Mouse (Mus musculus) forebrain, embryonic 10.5 days (tissue): ENCODE measurements around the gene Prkab2. TPM values are rescaled to one million over a fixed set of nuclear protein-coding genes. Genes with fewer than 3 reads are reported as not detected.

Source experiments
- DNase-seq: peaks from one replicate; pipeline ENCODE4 v3.0.0-alpha.2; 2017; ENCODE audit warnings: low spot score; ENCODE audit errors: extremely low spot score
- H3K27ac ChIP-seq: fragments of 300-500 bp; sonication (generic); 2 replicates; pipeline ENCODE4 v1.5.1; 2016; ENCODE audit warnings: mild to moderate bottlenecking
- H3K27me3 ChIP-seq: fragments of 300-500 bp; sonication (generic); 2 replicates; pipeline ENCODE4 v1.6.1; 2016; ENCODE audit warnings: mild to moderate bottlenecking; ENCODE audit not compliant: poor library complexity, severe bottlenecking
- H3K36me3 ChIP-seq: fragments of 300-500 bp; sonication (generic); replicated peaks from 2 replicates; pipeline ENCODE4 v1.6.1; 2016; ENCODE audit warnings: mild to moderate bottlenecking, moderate library complexity
- H3K4me1 ChIP-seq: fragments of 300-500 bp; sonication (generic); 2 replicates; pipeline ENCODE4 v1.6.1; 2016
- H3K4me3 ChIP-seq: fragments of 300-500 bp; sonication (generic); 2 replicates; pipeline ENCODE4 v1.5.1; 2016; ENCODE audit warnings: mild to moderate bottlenecking, moderate library complexity
- H3K9me3 ChIP-seq: fragments of 300-500 bp; sonication (generic); 2 replicates; pipeline ENCODE4 v1.6.1; 2016; ENCODE audit warnings: mild to moderate bottlenecking, moderate library complexity
- WGBS: fragments of 180-500 bp; shearing (Covaris S2); methylation state at CpG from one replicate; pipeline ENCODE4 v1.1.7; 2016; 5-methylcytosine and 5-hydroxymethylcytosine counted together
- polyA plus RNA-seq: library from polyadenylated mRNA; unstranded; fragments of >200 nt; fragmentation: Nextera tagmentation; extraction: Ambion mirVana; gene quantifications from 2 replicates; pipeline ENCODE4 v1.2.1, GENCODE M21; 2016

Prkab2 gene
- polyA plus RNA-seq, 1 experiment from 2014 or later, result 7.6 TPM

DNA sequence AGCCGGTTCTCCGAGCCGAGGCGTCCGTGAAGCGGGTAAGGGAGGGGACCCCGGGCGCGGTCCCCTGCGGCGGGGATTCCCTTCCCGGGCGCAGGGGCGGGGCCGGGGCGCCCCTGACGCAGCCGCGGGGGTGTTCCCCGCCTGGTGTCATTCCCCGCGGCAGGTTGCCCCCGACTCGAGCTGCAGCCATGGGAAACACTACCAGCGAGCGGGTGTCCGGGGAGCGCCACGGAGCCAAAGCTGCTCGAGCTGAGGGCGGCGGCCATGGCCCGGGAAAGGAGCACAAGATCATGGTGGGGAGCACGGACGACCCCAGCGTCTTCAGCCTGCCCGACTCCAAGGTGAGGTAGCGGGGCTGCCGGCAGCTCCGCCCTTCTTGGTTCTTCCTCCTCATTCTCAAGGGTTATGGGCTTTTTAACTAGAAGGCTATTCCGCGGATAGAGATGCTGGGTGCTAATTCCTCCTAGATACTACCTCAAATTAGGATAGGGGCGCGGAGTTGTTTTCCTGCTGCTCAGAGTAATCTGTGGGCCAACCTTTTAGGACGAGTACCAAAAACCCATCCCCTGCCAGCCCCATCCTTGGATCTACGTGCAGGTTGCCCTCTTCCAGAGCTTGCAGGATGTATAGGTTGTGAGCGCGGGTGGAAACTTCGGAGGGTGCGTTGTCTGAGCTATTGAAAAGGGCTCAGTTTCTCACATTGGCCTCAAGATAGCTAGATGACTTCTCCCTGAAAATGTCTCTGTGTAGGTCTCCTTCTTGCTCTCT lies 617 bp downstream of the Prkab2 start:
- Histone ChIP-seq H3K4me3 (peak overlapping the region; percentile 80), H3K27ac (peak overlapping the region; percentile 86), H3K36me3 (peaks cover 16% of the 10 kb centered on the region), H3K9me3 (no peaks in the 10 kb centered on the region), H3K4me1 (peaks cover 17% of the 10 kb centered on the region), H3K27me3 (no peaks in the 10 kb centered on the region)
- WGBS, result 1% methylated on average over 50 of the region's 50 CpGs
- peak; percentile 16 for DNase-seq

DNA sequence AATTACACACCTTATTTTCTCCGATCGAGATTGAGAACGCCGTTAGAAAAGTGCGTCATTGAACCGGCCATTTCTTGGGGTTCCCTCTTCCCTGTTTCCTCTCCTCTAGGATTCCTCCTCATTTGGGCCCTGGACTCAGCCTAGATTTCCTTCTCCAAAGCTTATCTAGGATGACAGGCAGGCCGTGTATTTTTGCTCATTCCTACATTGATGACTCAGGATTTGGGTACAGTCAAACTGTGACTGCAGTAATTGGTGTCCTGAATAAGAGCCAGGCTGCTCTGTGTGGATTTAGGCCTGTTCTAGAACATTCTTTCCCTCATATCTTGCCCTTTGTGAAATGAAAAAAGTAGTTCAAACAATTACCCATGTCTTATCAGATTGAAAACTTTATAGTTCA lies 1.8 kb downstream of the Prkab2 start:
- H3K27ac ChIP-seq, result no peak overlapping the region
- DNase-seq, result no peak
- peaks cover 17% of the 10 kb centered on the region for H3K4me1 ChIP-seq
- H3K36me3 ChIP-seq, result peaks cover 27% of the 10 kb centered on the region
- 0 out of 2 replicates have a peak overlapping the region, but pooled peaks have one; percentile 80 for H3K4me3 ChIP-seq
- H3K27me3 ChIP-seq, result no peaks in the 10 kb centered on the region
- H3K9me3 ChIP-seq, result no peaks in the 10 kb centered on the region
- WGBS, result 90% methylated on average over 7 of the region's 7 CpGs

DNA sequence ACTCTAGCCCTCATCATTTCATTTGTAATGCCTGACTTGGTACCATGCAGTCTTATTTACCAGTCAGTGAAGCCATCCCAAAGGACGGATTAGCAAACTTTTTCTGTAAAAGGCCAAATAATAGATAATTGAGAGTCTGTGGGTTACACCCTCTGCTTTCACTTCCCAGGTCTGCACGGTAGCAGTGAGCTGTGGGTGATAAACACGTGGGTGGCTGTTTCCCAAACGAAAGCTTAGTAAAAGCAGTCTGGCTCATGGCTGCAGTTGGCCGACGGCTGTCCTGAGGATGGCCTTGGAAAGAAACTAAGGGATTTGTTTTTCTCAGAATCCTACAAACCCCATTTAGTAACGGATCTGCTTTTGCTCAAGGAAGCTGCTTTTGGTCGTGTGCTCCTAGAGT lies 3.2 kb downstream of the Prkab2 start:
- DNase-seq, result no peak
- Histone ChIP-seq H3K4me3 (no peak overlapping the region), H3K27ac (no peak overlapping the region), H3K36me3 (peaks cover 36% of the 10 kb centered on the region), H3K9me3 (no peaks in the 10 kb centered on the region), H3K27me3 (no peaks in the 10 kb centered on the region), H3K4me1 (peaks cover 17% of the 10 kb centered on the region)
- WGBS, result 79% methylated on average over 8 of the region's 8 CpGs

DNA sequence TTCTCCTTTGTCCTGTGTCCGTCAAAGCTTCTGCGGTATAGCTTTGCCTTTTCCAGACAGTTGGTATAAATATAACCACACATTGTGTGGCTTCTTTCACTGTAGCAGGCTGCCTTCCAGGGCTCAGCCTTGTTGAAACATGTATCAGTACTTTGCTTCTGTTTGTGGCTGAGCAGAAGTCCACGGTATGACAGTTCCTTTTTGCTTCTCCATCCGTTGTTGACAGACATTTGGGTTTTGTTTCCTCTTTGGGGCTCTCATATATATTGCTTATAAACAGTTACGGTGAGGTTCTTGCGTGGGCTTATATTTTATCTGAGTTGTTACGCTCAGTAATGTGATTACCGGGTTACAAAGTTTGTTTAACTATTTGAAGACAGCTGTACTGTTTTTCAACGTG lies 7.5 kb downstream of the Prkab2 start:
- peaks cover 73% of the 10 kb centered on the region for H3K36me3 ChIP-seq
- no peaks in the 10 kb centered on the region for H3K27me3 ChIP-seq
- no peaks in the 10 kb centered on the region for H3K9me3 ChIP-seq
- WGBS, result 94% methylated on average over 9 of the region's 9 CpGs
- H3K4me1 ChIP-seq, result no peaks in the 10 kb centered on the region
- no peak overlapping the region for H3K27ac ChIP-seq
- no peak for DNase-seq
- no peak overlapping the region for H3K4me3 ChIP-seq

DNA sequence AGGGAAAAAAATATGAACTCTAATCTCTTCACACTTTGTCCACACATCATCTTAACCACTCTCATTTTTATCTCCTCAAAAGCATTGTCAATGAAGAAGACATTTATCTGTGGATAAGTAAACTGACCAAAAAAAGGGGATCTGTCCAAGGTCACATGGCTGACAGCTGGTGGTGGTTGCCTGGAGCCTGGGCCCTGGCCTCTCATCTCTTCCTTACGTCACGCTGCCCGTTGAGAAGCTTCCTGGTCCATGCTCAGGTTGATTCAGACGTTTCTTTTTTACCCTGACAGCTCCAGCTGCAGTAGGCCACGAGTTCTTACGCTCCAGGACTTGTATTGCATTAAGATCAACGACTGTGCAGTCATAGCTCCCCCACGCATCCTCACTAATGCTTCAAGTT lies 8.2 kb downstream of the Prkab2 start:
- DNase-seq, result no peak
- Histone ChIP-seq H3K9me3 (no peaks in the 10 kb centered on the region), H3K36me3 (peaks cover 79% of the 10 kb centered on the region), H3K27ac (no peak overlapping the region), H3K27me3 (no peaks in the 10 kb centered on the region), H3K4me3 (no peak overlapping the region), H3K4me1 (no peaks in the 10 kb centered on the region)
- 90% methylated on average over 8 of the region's 8 CpGs for WGBS

DNA sequence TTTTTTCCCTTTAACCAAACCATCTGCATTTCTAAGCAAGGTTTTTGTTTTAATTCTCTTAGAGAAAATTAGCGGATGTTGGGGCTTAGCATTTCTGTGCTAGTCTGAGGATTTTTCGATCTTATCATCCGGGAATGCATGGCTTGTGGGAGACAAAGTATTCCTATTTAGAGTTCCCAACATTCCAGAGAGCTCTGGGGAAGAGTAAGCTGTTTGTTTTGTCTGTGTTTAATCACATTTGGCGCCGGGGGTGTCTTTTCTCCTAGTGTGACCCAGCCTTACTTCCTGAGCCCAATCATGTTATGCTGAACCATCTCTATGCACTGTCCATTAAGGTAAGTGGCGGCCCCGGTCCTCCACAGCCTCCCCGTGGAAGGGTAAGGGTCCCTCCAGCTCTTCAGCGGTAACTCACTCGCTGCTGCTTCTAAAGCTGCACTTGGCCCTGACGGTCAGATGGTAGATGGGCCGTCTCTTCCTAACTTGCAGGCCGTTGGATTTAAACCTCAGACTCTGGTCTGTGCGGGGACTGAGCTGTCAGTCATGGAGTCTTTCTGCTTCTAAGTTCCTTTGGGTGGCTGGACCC lies 9.2 kb downstream of the Prkab2 start:
- H3K36me3 ChIP-seq, result peaks cover 88% of the 10 kb centered on the region
- WGBS, result 86% methylated on average over 14 of the region's 14 CpGs
- H3K27me3 ChIP-seq, result no peaks in the 10 kb centered on the region
- no peak overlapping the region for H3K27ac ChIP-seq
- no peak for DNase-seq
- H3K4me1 ChIP-seq, result no peaks in the 10 kb centered on the region
- H3K4me3 ChIP-seq, result no peak overlapping the region
- no peaks in the 10 kb centered on the region for H3K9me3 ChIP-seq

DNA sequence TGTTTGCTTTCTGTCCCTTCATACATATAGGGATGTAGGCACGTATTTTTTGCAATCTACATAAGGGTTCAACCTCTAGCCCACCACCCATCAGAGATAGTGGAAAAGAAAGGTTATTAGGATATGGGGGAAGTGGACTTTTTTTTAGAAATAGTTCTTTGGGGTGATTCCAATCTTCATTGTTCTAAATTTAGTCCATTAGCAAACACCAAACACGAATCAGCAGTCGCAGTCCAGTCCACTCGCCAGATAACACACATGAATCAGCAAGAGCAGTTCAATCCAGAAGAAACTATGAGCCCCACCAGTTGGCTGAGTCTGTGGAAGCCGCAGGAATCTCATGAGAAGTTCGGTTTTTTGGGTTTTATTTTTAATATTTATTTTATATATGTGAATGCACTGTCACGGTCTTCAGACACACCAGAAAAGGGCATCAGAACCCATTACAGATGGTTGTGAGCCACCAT lies 16.7 kb downstream of the Prkab2 start, which contains the start of gene Gm17651:
Gm17651 (minus strand) TSS at position 51 of the 467 bp plus-strand sequence.
- Histone ChIP-seq H3K4me1 (no peaks in the 10 kb centered on the region), H3K4me3 (no peak within 1 kb of the TSS), H3K9me3 (no peaks in the 10 kb centered on the region), H3K36me3 (peaks cover 27% of the 10 kb centered on the region), H3K27me3 (peaks cover 3% of the 10 kb centered on the region), H3K27ac (no peak within 1 kb of the TSS)
- no peak for DNase-seq
- WGBS, result 91% methylated on average over 7 of the region's 7 CpGs

DNA sequence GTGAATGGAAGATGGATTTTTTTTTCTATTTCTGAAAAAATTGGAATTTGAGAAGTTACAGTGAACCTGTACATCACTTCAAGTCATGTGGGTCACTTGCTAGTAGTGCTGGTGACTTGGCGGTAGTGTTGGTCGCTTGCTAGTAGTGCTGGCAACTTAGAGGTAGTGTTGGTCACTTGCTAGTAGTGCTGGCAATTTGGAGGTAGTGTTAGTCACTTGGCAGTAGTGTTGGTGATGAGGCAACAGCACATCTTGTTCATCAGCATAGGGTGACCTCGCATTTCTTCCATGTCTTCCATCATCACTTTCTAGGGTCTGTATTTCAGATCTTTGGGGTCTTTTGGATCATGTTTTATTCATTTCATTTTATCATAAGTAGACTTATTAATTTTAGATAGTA lies 18.1 kb downstream of the Prkab2 start:
- H3K27me3 ChIP-seq, result peaks cover 17% of the 10 kb centered on the region
- H3K4me3 ChIP-seq, result no peak overlapping the region
- peaks cover 13% of the 10 kb centered on the region for H3K36me3 ChIP-seq
- peaks cover 6% of the 10 kb centered on the region for H3K4me1 ChIP-seq
- H3K9me3 ChIP-seq, result no peaks in the 10 kb centered on the region
- no peak for DNase-seq
- H3K27ac ChIP-seq, result no peak overlapping the region
- 96% methylated on average over 3 of the region's 3 CpGs for WGBS

DNA sequence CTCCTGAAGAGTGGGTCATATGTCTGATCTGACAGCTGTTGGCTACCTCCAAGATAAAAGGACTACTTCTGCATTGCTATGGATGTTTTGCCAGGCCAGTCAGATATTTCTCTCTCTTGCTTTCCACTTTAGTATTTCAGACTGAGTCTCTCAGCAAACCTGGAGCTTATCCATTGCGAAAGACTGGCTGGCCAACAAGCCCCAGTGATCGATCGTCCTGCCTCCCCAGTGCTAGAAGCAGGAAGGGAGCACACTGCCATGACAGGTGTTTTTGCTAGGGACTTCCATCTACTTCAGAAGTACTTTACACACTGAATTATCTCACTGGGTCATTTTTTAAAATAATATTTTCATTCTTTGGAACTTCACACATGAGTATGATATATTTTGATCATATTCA lies 20.4 kb downstream of the Prkab2 start:
- H3K27ac ChIP-seq, result no peak overlapping the region
- no peak for DNase-seq
- no peaks in the 10 kb centered on the region for H3K36me3 ChIP-seq
- no peaks in the 10 kb centered on the region for H3K9me3 ChIP-seq
- 92% methylated on average over 3 of the region's 3 CpGs for WGBS
- H3K4me1 ChIP-seq, result peaks cover 22% of the 10 kb centered on the region
- peaks cover 39% of the 10 kb centered on the region for H3K27me3 ChIP-seq
- H3K4me3 ChIP-seq, result no peak overlapping the region

DNA sequence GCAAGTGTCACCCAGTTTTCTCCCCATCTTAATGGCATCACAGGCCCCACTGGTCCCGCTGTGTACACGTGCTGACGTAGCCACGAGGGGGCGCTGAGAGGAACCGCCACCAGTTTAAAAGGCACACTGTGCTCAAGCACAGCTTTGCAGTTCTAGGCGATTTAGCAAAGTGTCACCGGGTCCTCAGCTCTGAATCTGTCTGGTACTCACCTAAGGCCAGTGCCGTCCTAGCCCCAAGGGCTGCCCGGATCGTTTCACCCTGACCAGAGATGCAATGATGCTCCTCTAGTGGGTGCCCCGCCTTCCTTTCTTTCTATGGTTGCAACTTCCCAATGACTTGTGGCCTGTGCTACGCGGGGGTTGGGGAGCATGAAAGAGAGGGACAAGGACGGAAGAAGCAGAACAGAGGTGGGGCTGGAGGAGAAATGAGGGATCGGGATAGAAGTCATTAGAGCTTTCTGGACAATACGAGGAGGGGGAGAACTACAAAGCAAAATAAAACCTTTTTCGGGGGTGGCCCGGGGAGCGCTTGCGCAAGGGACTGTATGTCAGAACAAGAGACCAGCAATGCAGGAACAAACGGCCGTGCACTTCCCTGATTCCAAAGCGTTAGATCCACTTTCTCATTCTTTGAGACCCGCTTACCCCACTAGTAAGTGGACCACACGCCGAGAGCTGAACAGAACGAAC lies 22.8 kb downstream of the Prkab2 start:
- Histone ChIP-seq H3K4me1 (peaks cover 34% of the 10 kb centered on the region), H3K9me3 (no peaks in the 10 kb centered on the region), H3K36me3 (no peaks in the 10 kb centered on the region), H3K4me3 (peak overlapping the region; percentile 55), H3K27me3 (peaks cover 63% of the 10 kb centered on the region), H3K27ac (peak overlapping the region; percentile 13; the same call in 1 of the 2 replicates)
- WGBS, result 1% methylated on average over 28 of the region's 28 CpGs
- DNase-seq, result peak; percentile 78

DNA sequence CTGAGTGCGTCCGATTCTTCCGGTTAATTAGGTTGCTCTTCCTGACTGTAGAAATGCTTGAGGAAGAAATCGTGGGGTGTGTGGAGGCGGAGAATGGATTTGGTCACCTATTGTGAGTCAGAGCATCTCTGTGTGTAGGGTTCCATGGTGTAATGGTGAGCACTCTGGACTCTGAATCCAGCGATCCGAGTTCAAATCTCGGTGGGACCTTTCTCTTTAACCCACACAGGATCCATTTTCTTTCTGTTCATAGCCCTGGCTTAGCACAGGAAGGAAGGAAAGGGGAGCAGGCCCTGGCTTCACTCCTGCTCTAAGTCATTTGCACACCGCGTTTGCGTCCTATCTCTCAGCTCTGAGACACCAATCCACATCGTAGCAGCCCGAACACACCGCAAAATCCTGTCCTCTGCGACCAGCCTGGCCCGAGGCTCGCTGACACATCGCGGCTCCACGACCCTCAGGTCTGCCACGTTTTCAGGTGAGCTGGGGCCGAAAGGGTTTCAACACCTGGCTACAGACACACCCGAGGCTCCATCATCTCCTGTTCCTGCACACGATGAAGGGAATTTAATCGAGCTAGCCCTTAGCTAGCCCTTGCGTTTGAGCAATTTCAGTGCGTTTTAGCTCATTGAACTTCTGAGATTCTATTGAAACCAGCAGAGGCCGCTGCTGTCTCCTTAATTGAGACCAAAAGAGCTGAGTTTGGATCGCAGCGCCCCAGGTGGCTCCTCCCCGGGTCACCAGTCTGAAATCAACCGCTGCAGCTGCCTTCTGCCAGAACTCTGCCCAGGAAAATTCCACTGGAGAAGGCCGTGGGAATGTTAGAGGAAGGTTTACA lies 23.5 kb downstream of the Prkab2 start:
- Histone ChIP-seq H3K4me1 (peaks cover 34% of the 10 kb centered on the region), H3K9me3 (no peaks in the 10 kb centered on the region), H3K36me3 (no peaks in the 10 kb centered on the region), H3K27ac (0 out of 2 replicates have a peak overlapping the region, but pooled peaks have one; percentile 8), H3K27me3 (peaks cover 68% of the 10 kb centered on the region), H3K4me3 (peak overlapping the region; percentile 55)
- under 1% methylated on average over 33 of the region's 33 CpGs for WGBS
- peak; percentile 77 for DNase-seq

DNA sequence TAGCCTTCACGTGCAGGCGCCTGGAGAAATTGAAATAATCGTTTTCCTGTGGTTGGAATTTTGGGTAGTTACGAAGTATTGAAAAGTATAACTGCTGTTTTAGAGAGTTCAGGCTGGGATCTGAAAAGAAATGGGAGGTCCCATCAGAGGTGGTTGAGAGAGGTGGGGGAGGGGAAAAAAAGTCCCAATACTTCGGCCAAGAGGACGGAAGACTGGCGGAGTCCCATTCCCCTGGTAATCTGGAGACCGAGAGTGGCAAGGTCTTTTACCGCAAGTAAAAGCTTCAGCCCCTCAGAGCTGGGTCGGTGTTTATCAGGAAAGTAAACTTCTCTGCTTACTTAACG lies 24.1 kb downstream of the Prkab2 start:
- WGBS, result under 1% methylated on average over 11 of the region's 11 CpGs

More for the DNA sequence above, 24.1 kb downstream of the Prkab2 start:
- H3K4me3 ChIP-seq, result peak overlapping the region; percentile 55
- H3K27ac ChIP-seq, result no peak overlapping the region
- H3K9me3 ChIP-seq, result no peaks in the 10 kb centered on the region
- peaks cover 34% of the 10 kb centered on the region for H3K4me1 ChIP-seq
- no peaks in the 10 kb centered on the region for H3K36me3 ChIP-seq
- H3K27me3 ChIP-seq, result peaks cover 68% of the 10 kb centered on the region
- DNase-seq, result no peak
